Mouse (Mus musculus) spleen, adult 2 months (tissue): ENCODE measurements around the gene Cog5.

Experiments
- CTCF ChIP-seq: fragments of 200-500 bp; IDR thresholded peaks from 2 replicates; pipeline ENCODE4 v1.5.1; 2011; ENCODE audit warnings: mild to moderate bottlenecking, inconsistent platforms; ENCODE audit not compliant: insufficient read depth, insufficient read length, insufficient replicate concordance; ENCODE audit errors: extremely low read depth
- POLR2A ChIP-seq: fragments of 200-500 bp; IDR thresholded peaks from 2 replicates; pipeline ENCODE4 v1.6.1; 2011; ENCODE audit warnings: low read depth, low read length, inconsistent platforms

- TF ChIP-seq CTCF: no peak
- TF ChIP-seq POLR2A: no peak
Observed at GRCm38 (mm10) chr12:31784291-31784690, 129.6 kb downstream of the Cog5 start.
